Mouse (Mus musculus): ENCODE results near the gene Moxd1.

The Moxd1 gene

GRCm38 (mm10) chr10:24271077-24271637 lies 47.8 kb downstream of the Moxd1 start:
- DNase-seq (ENCODE audit: low read depth, low spot score), result no peak

GRCm38 (mm10) chr10:24276211-24276610 lies 52.9 kb downstream of the Moxd1 start:
- no peak for DNase-seq (ENCODE audit: low read depth, low spot score)

- DNase-seq (ENCODE audit: low read depth, low spot score), result no peak
Measured at GRCm38 (mm10) chr10:24282650-24283049, 59.3 kb downstream of the Moxd1 start.

- DNase-seq (ENCODE audit: low read depth, low spot score), result no peak
Measured at GRCm38 (mm10) chr10:24291611-24292010, 68.3 kb downstream of the Moxd1 start.

GRCm38 (mm10) chr10:24292671-24293070 lies 69.4 kb downstream of the Moxd1 start:
- no peak for DNase-seq (ENCODE audit: low read depth, low spot score)

GRCm38 (mm10) chr10:24296608-24297007 lies 73.3 kb downstream of the Moxd1 start:
- DNase-seq (ENCODE audit: low read depth, low spot score), result no peak

GRCm38 (mm10) chr10:24297792-24298191 lies 74.5 kb downstream of the Moxd1 start:
- peak; percentile 54 for DNase-seq (ENCODE audit: low read depth, low spot score)

GRCm38 (mm10) chr10:24298260-24299244 lies 75.2 kb downstream of the Moxd1 start:
- DNase-seq (ENCODE audit: low read depth, low spot score), result peak; percentile 80

GRCm38 (mm10) chr10:24312191-24312611 lies 88.9 kb downstream of the Moxd1 start:
- DNase-seq (ENCODE audit: low read depth, low spot score), result peak; percentile 88

GRCm38 (mm10) chr10:24317126-24317836 lies 94.0 kb downstream of the Moxd1 start:
- DNase-seq (ENCODE audit: low read depth, low spot score), result no peak

GRCm38 (mm10) chr10:24320326-24320725 lies 97.0 kb downstream of the Moxd1 start:
- no peak for DNase-seq (ENCODE audit: low read depth, low spot score)

- DNase-seq (ENCODE audit: low read depth, low spot score), result no peak
Measured at GRCm38 (mm10) chr10:24323066-24323465, 99.7 kb downstream of the Moxd1 start.

- peak; percentile 66 for DNase-seq (ENCODE audit: low read depth, low spot score)
Measured at GRCm38 (mm10) chr10:24327265-24327664, 103.9 kb downstream of the Moxd1 start.

GRCm38 (mm10) chr10:24332799-24333198 lies 109.5 kb downstream of the Moxd1 start:
- peak; percentile 38 for DNase-seq (ENCODE audit: low read depth, low spot score)

- DNase-seq (ENCODE audit: low read depth, low spot score), result no peak
Measured at GRCm38 (mm10) chr10:24339593-24340143, 116.4 kb downstream of the Moxd1 start.

GRCm38 (mm10) chr10:24340551-24341213 lies 117.4 kb downstream of the Moxd1 start:
- DNase-seq (ENCODE audit: low read depth, low spot score), result no peak

- DNase-seq (ENCODE audit: low read depth, low spot score), result no peak
Measured at GRCm38 (mm10) chr10:24341214-24341589, 117.9 kb downstream of the Moxd1 start.

GRCm38 (mm10) chr10:24343068-24343467 lies 119.8 kb downstream of the Moxd1 start:
- DNase-seq (ENCODE audit: low read depth, low spot score), result no peak

Measured in R1 (cell line).